Mouse (Mus musculus): ENCODE results near the gene Parpbp. TPM values are rescaled to one million over a fixed set of nuclear protein-coding genes. Genes with fewer than 3 reads are reported as not detected.

The Parpbp gene
- 0.84 and 1.3 TPM in 2 replicates for polyA plus RNA-seq (2015; fragmentation: Nextera tagmentation; extraction: Ambion mirVana)

DNA sequence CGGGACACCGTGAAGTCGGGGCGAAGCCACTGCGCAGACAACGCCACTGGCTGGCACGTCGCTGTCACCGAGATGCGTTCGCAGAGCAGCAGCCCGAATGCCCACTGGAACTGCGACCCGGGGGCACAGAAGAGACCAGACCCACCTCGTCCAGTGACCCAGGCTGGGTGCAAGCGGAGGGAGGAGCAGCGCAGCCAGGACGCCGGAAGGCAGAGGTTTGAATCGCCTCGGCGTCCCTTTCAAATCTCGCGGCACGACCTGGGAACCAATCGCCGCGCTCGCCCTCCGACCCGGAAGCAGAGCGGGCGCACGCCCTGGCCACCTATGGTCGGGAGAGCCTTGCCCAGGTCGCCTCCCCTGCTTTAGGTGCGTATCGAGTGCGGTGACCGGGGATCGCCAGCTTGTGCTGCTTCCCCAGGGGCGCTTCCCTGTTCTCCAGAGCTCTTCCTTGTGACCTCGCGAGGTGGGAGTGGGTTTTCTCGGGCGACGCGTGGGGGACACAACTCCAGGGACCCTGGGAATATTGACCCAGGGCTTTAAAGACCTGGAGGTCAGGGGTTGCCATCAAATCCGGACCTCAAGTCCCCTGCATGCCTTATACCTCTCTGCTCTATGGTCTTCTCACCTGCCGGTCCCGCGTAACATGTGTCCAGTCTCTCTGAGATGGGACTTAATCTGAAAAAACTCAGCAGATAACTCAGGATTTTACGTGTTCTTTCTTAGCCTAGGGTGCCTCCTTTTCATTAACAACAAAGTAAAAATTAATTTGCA, at the start of gene Parpbp, which contains the start of gene Nup37:
Parpbp (minus strand) TSS at position 235 of the 771 bp plus-strand sequence.
Nup37 (plus strand) TSS at position 286 of the 771 bp plus-strand sequence.

DNA sequence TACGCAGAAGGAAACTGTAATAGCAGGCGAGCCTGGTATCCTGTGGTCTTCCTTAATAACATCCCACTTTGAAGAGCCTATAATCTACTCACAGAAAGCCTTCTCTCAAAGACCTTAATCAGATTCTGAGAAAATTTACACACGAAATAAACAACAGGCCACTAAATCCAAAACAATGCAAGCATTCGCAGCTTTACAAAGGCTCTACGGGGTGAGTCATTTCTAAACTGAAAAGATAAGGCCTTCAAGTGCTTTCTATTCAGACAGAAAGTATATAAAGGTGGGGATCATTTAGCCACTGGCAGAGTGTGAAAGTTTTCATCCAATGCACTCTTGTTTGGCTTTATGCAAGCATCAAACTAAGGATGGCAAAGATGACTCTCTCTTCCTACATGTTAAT, 56.0 kb downstream of the Parpbp start, which contains the start of gene Pmch:
Pmch (plus strand) TSS at position 301 of the 400 bp plus-strand sequence.

Other genes with a start within 250 kb of the Parpbp start
- gene Pmch, start 55.9 kb downstream of the Parpbp start, polyA plus RNA-seq (2015; fragmentation: Nextera tagmentation; extraction: Ambion mirVana), result not detected in 2 replicates
- 16.9 and 20.5 TPM in 2 replicates for gene Nup37, start 51 bp upstream of the Parpbp start, polyA plus RNA-seq (2015; fragmentation: Nextera tagmentation; extraction: Ambion mirVana)
- gene Washc3, start 54.2 kb upstream of the Parpbp start, polyA plus RNA-seq (2015; fragmentation: Nextera tagmentation; extraction: Ambion mirVana), result 47.4 and 48.2 TPM in 2 replicates
- gene Dram1, start 232.1 kb upstream of the Parpbp start, polyA plus RNA-seq (2015; fragmentation: Nextera tagmentation; extraction: Ambion mirVana), result 0.75 and 0.85 TPM in 2 replicates
- 19.8 and 20.7 TPM in 2 replicates for gene Gnptab, start 232.2 kb upstream of the Parpbp start, polyA plus RNA-seq (2015; fragmentation: Nextera tagmentation; extraction: Ambion mirVana)

All from neural tube, postnatal 0 days (tissue).